Mouse (Mus musculus) leukemia stem cell, adult 10-12 weeks (primary cell): ENCODE data around the gene Lhx2. TPM values are rescaled to one million over a fixed set of nuclear protein-coding genes. Genes with fewer than 3 reads are reported as not detected.

Experiments
- polyA plus RNA-seq: library from polyadenylated mRNA; stranded (reverse); fragments of >175 nt; gene quantifications from 2 replicates; pipeline ENCODE4 v1.2.3, GENCODE M21; 2012; ENCODE audit warnings: low replicate concordance

Gene Lhx2
- polyA plus RNA-seq: 0.11 TPM in 1 of 2 replicates, not detected in the other

GRCm38 (mm10) chr2:38338990-38339909 is at the start of gene Lhx2:
Lhx2 (plus strand) TSS chr2:38339281.

Other genes starting within 250 kb of the Lhx2 start
- 63.6 and 72.1 TPM in 2 replicates for gene Dennd1a, start 51.9 kb upstream of the Lhx2 start, polyA plus RNA-seq
- gene Nek6, start 172.4 kb downstream of the Lhx2 start, polyA plus RNA-seq: 2.6 and 2.8 TPM in 2 replicates